Mouse (Mus musculus) cerebellum, adult (tissue): ENCODE results near the gene Gm20721.
"Not testable (repeated sequence)": the region's sequence is repeated elsewhere in the genome, so short reads cannot be mapped to it uniquely, and the experiment has no call there.

Experiments
- ATAC-seq: cut with Nextera tagmentation; 2 replicates; pipeline ENCODE4 v1.9.2; 2017; ENCODE audit warnings: mild to moderate bottlenecking, moderate library complexity, mixed read lengths; ENCODE audit not compliant: insufficient number of reproducible peaks, low FRiP score, low TSS enrichment

Gm20721 gene

GRCm38 (mm10) chr2:174346612-174346998 is at the start of gene Gm20721:
Gm20721 (minus strand) TSS chr2:174346712.
- no peak for ATAC-seq

GRCm38 (mm10) chr2:174393383-174393782 is 46.9 kb upstream of the Gm20721 start:
- no peak for ATAC-seq

- ATAC-seq, result no peak
These were observed 46.0 kb upstream of the Gm20721 start for GRCm38 (mm10) chr2:174392554-174392953.

GRCm38 (mm10) chr2:174391936-174392335 is 45.4 kb upstream of the Gm20721 start:
- no peak for ATAC-seq

GRCm38 (mm10) chr2:174381021-174381420 is 34.5 kb upstream of the Gm20721 start:
- no peak for ATAC-seq

- no peak for ATAC-seq
These were observed 20.1 kb upstream of the Gm20721 start for GRCm38 (mm10) chr2:174366571-174366970.

- ATAC-seq, result no peak
These were observed 13.1 kb upstream of the Gm20721 start for GRCm38 (mm10) chr2:174359656-174360055.

GRCm38 (mm10) chr2:174358516-174358915 is 12.0 kb upstream of the Gm20721 start:
- no peak for ATAC-seq

GRCm38 (mm10) chr2:174346999-174347668 is 622 bp upstream of the Gm20721 start:
- ATAC-seq, result not testable (repeated sequence)

- no peak for ATAC-seq
These were observed 1.5 kb downstream of the Gm20721 start for GRCm38 (mm10) chr2:174344996-174345395.

GRCm38 (mm10) chr2:174344003-174344655 is 2.4 kb downstream of the Gm20721 start:
- peak; percentile 61; the same call in 1 of the 2 replicates for ATAC-seq

- ATAC-seq, result no peak
These were observed 2.9 kb downstream of the Gm20721 start for GRCm38 (mm10) chr2:174343566-174343965.

GRCm38 (mm10) chr2:174342793-174343400 is 3.6 kb downstream of the Gm20721 start:
- no peak for ATAC-seq

GRCm38 (mm10) chr2:174340893-174341580 is 5.5 kb downstream of the Gm20721 start:
- ATAC-seq, result no peak

GRCm38 (mm10) chr2:174340229-174340892 is 6.2 kb downstream of the Gm20721 start:
- ATAC-seq, result no peak

- no peak for ATAC-seq
These were observed 6.8 kb downstream of the Gm20721 start for GRCm38 (mm10) chr2:174339701-174340100.

- ATAC-seq, result no peak
These were observed 9.2 kb downstream of the Gm20721 start for GRCm38 (mm10) chr2:174337275-174337674.

GRCm38 (mm10) chr2:174334415-174334814 is 12.1 kb downstream of the Gm20721 start:
- no peak for ATAC-seq

GRCm38 (mm10) chr2:174333239-174333890 is 13.1 kb downstream of the Gm20721 start:
- ATAC-seq, result no peak
